Mouse (Mus musculus) erythroblast, embryonic 14.5 days (primary cell): ENCODE measurements around the gene BC048403.

Experiments
- GATA1 ChIP-seq: IDR thresholded peaks from 2 replicates; pipeline ENCODE4 v1.6.1; 2012; ENCODE audit warnings: low read length, inconsistent platforms, mixed read lengths
- TAL1 ChIP-seq: IDR thresholded peaks from 3 replicates; pipeline ENCODE4 v1.6.1; 2012; ENCODE audit warnings: low read length, inconsistent platforms, mixed read lengths

DNA sequence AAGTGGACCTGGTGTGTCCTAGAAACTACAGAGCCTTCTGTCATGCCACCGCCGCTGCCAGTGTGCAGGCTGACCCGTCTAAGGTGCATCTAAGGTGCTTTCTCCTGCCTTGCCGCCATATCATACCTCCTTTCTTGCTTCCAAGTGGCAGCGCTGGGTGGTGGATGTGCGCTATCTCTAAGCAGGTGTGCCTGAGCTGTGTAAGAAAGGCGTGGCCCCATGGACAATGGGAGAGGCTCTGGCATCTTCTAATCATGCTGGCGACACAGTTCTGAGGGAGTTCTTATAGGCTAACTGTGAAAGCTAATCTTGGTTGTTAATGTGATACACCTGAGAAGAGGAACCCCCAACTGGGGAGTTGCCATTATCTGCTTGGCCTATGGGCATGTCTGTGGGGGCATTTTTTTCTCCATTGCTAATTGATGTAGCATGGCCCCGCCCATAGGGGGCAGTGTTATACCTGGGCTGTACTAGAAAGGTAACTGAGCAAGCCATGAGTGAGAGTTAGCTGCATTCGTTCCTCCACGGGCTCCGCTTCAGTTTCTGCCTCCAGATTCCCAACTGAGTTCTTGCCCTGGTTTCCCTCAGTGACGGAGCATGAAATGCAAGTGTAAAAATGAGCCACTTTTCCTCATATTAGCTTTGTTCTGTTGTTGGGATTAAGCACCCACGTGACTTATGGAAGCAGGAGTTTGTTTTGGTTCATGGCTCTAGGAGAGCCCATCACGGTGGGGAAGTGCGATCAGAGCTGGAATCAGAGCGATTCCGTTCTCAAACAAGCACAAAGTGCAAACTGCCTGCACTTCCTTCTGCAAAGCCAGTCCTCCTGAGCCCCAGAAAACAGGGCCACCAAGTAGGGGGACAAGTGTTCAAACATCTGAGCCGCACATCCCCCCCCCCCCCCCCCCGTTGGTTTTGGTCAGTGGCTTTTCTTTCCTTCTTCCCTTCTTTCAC, 31.2 kb downstream of the BC048403 start:
- TF ChIP-seq GATA1 (no peak), TAL1 (no peak)
